Mouse (Mus musculus): ENCODE data around the gene Tnip1.

- no peak for TF ChIP-seq POLR2A (IDR thresholded peaks at IDR 0.05; ENCODE audit: extremely low read depth, insufficient read depth, low read length)
- TF ChIP-seq CTCF (IDR thresholded peaks at IDR 0.05; ENCODE audit: low read depth, low read length) = no peak
These were observed 33.4 kb downstream of the Tnip1 start for GRCm38 (mm10) chr11:54929290-54929689.

All from liver, adult 2 months (tissue).